Mouse (Mus musculus): ENCODE data around the gene Rpl35.

GRCm38 (mm10) chr2:39020004-39020403 is 14.6 kb upstream of the Rpl35 start:
- TF ChIP-seq CTCF (IDR thresholded peaks at IDR 0.05; ENCODE audit: low read depth, low read length) (no peak), POLR2A (IDR thresholded peaks at IDR 0.05; ENCODE audit: extremely low read depth, insufficient read depth, low read length) (no peak)
